Mouse (Mus musculus) retina, postnatal 1 day (tissue): ENCODE data around the gene Jmjd6.

ENCODE experiments used
- DNase-seq: peaks from one replicate; pipeline ENCODE4 v3.0.0-alpha.2; 2012

Jmjd6 gene

DNA sequence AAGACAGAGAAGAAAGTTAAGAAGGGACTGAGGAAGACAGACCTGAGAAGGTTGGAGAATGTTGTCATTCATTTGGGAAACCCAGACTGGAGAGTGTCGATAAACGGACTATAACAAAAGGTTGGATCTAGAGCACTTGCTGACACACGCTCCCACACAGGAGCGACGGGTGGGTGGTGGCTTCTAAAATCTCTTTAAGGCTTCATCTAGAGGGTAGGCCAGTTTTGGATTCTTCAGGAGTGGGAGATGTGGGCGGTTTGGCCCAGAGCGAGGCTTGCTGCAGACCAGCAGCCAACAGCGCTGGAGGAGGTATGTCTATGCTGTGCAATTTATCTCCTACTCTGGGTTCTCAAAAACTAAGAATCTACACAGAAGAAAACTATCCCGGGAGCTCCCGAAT lies 20.6 kb downstream of the Jmjd6 start:
- DNase-seq = no peak

GRCm38 (mm10) chr11:116822215-116822614 lies 21.0 kb downstream of the Jmjd6 start:
- no peak for DNase-seq

GRCm38 (mm10) chr11:116821057-116821940 lies 21.9 kb downstream of the Jmjd6 start:
- peak; percentile 60 for DNase-seq

- no peak for DNase-seq
Observed at GRCm38 (mm10) chr11:116819932-116820593, 23.2 kb downstream of the Jmjd6 start.

DNA sequence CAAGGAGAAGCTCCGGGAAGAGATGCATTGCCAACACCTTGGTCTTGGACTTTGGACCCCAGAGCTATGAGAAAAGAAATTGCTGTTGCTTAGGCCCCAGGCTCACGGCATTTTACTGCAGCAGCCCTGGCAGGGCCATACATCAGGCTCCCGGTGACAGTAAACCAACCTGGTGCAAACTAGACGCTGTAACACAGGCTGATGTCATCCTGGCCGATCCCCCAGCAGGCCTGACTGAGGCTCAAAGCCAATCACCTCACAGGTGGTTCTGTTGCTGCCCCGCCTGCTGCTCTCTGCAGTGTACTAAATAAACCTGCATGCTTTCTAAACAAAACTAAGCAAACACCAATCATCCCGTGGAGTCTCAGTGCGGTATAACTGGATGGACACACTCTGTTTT lies 24.5 kb downstream of the Jmjd6 start:
- DNase-seq = no peak

DNA sequence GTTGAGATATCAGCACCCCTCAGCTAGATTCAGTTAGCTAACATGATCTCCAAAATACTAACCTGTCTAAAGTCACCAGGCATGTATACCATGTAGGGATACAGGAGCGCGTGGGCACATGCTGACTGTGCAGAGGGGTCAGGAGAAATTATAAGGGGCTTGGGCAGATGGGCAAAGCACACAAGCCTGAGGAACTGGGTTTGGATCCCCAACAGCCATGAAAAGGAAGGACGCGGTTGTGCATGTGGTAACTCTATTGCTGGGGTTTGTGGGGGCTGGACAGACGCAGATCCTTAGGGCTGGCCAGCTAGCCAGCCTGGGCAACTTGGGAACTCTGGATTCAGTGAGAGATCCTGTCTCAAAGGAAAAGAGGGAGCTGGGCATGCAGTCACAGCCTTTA lies 25.7 kb downstream of the Jmjd6 start:
- no peak for DNase-seq

GRCm38 (mm10) chr11:116816769-116817168 lies 26.5 kb downstream of the Jmjd6 start:
- no peak for DNase-seq

GRCm38 (mm10) chr11:116814884-116815415 lies 28.3 kb downstream of the Jmjd6 start:
- no peak for DNase-seq

DNA sequence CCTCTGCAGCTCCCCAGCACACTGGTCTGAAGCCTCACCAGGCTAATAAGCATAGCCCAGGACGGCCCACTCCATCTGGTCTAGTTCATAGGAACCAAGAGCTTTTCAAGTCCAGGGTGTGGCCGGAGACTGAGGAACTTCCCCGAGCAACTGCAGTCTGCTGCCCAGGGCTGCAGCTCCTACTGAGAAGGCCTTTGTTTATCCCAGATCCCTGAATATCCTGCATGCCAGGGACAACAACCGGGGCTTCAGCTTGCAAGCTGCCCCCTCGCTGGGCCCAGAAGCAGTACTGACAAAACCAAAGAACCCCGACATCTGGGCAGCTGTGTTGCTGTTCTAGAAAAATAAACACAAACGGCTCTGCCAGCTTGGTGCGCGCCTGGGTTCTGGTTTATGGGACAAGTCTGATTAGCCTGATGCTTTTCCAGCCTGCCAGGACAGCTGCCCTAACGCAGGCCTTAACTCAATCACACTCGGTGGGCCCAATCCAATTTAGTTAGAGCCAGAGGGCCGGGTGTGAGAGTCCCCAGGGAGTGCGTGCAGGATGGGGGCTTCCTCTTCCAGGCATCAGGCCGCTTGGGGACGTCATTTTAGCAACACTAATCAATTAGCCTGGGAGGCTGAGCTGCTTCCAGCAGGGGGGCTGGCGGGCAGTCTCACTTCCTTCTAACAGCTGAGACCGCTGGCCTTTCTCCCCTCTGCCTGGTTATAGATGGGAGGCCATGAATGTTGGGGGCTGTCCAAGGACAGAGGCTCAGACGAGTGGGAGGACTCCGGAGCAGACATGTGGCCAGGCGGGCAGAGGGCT lies 29.0 kb downstream of the Jmjd6 start:
- DNase-seq = peak; percentile 94

GRCm38 (mm10) chr11:116813610-116814009 lies 29.6 kb downstream of the Jmjd6 start:
- no peak for DNase-seq

GRCm38 (mm10) chr11:116812793-116813529 lies 30.3 kb downstream of the Jmjd6 start:
- peak; percentile 90 for DNase-seq

GRCm38 (mm10) chr11:116810983-116811901 lies 32.0 kb downstream of the Jmjd6 start:
- peak; percentile 100 for DNase-seq

GRCm38 (mm10) chr11:116810528-116810927 lies 32.7 kb downstream of the Jmjd6 start:
- peak; percentile 62 for DNase-seq

DNA sequence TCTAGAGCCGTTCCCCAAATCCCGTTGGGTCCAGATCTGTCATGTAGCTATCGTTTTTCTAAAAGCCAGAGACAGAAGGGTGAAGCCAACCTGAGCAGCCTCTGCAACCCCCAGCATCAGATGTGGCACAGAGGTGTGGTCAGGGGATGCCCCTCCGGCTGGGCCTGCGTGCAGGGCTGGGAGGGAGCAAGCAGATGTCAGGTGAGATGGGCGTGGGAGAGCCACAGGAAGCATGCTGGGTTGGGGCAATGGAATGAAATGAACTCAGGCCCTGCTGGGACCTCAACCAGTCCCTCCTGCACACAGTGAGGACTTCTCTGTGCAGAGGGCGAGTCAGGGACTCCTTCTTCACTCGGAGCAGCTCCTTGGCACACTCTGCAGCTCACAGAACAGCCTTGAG lies 33.7 kb downstream of the Jmjd6 start:
- no peak for DNase-seq

DNA sequence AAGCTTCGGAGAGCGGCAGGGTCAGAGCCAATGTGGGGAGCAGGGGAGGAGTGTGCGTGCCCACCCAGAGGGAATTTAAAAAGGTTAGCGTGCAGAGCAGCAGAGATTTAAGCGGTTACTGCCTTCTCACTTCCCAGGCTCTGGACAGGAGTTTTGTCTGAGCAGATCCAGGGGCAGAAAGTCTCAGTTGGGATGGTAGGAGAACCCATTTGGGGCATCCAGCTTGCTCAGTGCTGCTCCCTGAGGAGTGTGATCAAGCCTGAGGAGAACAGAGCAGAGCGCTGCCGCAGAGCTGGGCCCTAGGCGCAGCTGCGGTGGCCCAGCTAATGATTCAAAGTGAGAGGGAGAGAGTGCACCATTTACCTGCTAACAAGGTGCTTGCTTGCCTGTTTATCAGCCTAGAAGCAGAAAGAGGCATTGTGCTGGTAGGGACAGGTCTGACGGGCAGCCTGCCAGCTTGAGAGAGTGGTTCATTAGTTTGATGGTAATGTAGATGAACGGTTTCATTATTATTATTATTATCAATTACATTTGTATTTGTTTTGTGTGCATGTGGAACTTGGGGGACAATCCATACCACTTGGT lies 34.3 kb downstream of the Jmjd6 start:
- DNase-seq = peak; percentile 43

- DNase-seq = peak; percentile 92
Observed at GRCm38 (mm10) chr11:116807938-116808606, 35.2 kb downstream of the Jmjd6 start.

- no peak for DNase-seq
Observed at GRCm38 (mm10) chr11:116807526-116807925, 35.7 kb downstream of the Jmjd6 start.

- no peak for DNase-seq
Observed at GRCm38 (mm10) chr11:116807116-116807515, 36.1 kb downstream of the Jmjd6 start.

DNA sequence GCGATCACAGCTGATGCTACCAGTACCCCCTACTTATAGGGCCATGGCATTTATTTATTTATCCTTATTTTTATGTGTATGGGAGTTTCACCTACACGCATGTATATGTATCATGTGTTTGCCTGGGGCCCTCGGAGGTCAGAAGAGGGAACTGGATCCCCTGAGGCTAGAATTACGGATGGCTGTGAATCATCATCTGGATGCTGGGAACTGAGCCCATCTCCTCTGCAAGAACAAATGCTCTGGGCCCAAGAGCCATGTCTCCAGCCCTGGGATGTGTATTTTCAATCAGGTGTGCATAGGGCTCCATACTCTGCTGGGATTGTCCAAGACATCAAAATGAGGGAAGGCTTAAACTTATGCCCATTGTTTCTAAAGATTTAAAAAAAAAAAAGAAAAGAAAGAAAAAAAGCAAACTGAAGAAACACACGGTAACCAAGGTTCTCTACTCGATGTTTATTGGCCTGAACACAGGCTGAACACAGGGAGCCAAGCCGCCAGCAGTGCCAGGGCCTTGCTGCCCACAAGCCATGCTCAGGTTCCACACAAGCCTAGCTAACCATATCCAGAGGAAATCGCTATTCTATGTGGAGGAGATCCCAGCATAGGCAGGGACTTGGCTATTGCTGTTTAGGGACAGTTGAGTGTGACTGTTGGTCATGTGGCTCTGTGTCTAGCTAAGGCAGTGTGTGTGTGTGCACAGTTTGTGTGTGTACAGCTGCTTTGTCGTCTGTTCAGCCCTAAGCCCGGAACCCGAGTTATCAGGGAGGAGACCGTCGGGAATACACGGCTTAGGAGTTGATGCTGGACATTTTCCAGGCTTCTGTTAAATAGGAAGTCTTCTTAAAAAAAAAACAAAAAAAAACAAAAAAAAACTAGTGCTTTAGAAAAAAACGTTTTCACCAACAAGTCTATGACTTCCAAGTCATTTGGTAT lies 36.8 kb downstream of the Jmjd6 start:
- DNase-seq = no peak
